Mouse (Mus musculus): Measurements from ENCODE around the gene Pnpt1.
A peak's percentile ranks its signal among the peaks of the same experiment; 100 is the strongest.

The Pnpt1 gene

DNA sequence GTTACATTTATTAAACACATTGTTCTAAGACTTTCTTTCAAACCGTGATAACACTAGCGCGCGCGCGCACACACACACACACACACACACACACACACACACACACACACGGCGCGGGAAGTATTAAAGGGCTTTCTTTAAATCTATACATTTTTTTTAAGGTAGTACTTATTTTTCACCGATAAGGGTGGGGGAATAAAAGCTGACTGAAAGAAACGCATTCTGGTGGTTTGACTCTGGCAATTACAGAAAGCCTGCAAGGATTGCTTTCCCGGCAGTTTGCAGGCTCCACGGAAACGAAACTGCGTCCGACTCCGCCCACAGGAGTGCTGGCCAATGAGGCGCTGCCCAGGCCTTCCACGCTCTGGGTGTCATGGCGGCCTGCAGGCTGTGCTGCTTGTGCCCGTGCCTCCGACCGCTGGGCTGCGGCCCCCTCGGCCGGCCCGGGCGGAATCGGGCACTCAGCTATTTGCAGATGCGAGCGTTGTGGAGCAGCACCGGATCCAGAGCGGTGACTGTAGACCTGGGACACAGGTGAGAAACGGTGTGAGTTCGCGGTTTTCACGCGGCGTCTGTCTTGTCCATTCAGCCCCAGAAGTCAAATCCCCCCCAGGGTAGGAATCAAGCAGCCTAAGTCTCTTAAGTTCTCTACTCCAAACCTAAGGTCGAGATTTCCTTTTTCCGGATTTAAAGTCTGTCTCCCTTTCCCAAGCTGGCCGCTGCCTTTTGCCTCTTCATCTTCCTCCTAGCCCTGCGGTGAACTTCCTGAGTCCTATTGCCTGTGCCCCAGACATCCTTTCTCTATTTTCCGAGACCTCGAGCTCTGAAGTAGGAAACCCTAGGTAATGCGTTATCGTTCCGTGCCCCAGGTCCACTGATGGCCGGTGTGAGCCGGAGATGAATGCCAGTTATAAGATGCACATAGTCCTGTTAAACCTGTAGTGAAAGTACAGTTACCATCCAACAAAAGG lies at the start of gene Pnpt1:
Gene Pnpt1 (plus strand): TSS at position 360 of the 971 bp plus-strand sequence.
- peak; percentile 93 to 95 for DNase-seq

DNA sequence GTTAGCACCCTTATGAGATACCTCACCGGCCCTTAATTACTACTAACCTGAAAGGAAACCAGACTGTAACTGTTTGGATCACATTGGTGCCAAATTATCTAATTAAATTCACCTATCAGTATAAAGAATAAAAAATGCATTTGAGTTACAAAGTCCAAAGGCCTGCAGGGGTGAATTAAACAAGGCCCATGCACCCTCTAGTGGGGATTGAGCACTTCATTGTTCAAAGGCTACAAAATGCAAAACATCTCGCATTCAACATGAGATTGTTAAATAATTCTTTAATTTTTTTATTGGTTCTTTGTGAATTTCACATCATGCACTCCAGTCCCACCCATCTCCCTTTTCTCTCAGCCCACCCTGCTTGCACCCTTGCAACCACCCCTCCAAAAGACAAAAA lies 38.1 kb upstream of the Pnpt1 start:
- peak; percentile 7 to 15 for DNase-seq

DNA sequence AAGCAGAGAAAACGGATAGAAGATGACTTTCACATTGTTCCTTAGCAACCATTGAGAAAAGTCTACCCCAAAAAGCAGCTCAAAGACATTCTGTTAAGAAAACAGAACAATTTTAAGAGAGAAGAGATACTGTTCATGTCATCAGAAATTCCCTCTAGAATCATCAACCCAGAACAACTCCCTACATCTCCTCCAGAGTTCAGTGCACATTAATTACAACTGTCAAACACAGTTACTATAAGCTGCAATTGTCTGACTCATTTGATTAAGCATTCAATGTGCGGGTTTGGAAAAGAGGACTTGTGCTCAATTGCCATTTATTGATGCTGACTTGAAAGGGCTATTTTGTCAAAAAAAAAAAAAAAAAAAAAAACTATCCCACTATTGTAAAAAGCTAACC lies 31.6 kb upstream of the Pnpt1 start:
- DNase-seq, result no peak

GRCm38 (mm10) chr11:29129862-29130384 lies 621 bp upstream of the Pnpt1 start:
- peak in 1 of 2 experiments; percentile 11 for DNase-seq

- DNase-seq, result no peak
Measured at GRCm38 (mm10) chr11:29140671-29141070, 10.1 kb downstream of the Pnpt1 start.

GRCm38 (mm10) chr11:29148901-29149300 lies 18.4 kb downstream of the Pnpt1 start:
- DNase-seq, result no peak

DNA sequence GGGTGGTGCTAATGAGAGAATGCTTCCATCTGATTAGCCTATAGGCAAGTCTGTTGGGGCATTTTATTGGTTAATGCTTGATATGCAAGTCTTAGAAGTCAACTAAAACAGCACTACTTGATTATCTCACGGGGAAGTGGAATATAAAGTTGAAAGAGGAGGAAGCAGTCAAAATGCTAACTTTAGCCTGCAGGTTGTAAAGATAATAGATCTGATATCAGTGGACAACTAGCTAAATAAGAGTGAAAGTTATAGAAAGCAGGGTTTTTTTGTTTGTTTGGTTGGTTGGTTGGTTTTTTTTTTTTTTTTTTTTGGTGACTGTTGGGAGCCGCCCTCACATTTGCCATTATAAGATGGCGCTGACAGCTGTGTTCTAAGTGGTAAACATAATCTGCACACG lies 33.0 kb downstream of the Pnpt1 start:
- DNase-seq, result no peak

- DNase-seq, result peak; percentile 70 to 71
Measured at GRCm38 (mm10) chr11:29171959-29172391, 41.4 kb downstream of the Pnpt1 start.

DNA sequence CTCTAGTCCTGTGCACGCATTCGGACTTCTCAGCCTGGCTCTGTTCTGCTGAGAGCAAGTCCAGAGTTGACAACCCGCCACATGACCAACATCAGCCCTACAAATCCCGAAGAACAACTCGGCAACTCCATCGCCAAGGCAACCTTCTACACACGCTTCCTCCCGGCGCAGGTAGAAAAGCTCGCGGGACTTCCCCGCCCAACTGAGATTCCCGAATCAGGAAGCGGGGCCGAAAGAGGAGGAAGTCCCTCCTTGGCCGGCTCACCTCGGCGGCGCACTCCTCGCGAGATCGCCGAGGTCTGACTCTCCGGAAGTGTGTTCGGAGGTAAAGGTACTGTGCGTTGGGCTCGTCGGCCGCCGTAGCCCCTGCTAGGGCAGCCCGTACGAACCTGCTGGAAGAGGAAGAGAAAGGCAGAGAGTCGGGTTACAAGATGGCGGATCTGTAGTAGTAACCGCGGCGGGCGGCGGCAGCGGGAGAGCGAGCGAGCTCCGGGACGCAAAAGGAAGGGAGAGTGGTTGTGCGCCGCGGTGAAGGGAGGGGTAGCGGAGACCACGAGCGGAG lies 42.1 kb downstream of the Pnpt1 start, which contains the start of gene Ppp4r3b:
Gene Ppp4r3b (plus strand): TSS at position 328 of the 562 bp plus-strand sequence.
- DNase-seq, result peak; percentile 96 to 99

- DNase-seq, result peak; percentile 67 to 79
Measured at GRCm38 (mm10) chr11:29173125-29173631, 42.6 kb downstream of the Pnpt1 start.

DNA sequence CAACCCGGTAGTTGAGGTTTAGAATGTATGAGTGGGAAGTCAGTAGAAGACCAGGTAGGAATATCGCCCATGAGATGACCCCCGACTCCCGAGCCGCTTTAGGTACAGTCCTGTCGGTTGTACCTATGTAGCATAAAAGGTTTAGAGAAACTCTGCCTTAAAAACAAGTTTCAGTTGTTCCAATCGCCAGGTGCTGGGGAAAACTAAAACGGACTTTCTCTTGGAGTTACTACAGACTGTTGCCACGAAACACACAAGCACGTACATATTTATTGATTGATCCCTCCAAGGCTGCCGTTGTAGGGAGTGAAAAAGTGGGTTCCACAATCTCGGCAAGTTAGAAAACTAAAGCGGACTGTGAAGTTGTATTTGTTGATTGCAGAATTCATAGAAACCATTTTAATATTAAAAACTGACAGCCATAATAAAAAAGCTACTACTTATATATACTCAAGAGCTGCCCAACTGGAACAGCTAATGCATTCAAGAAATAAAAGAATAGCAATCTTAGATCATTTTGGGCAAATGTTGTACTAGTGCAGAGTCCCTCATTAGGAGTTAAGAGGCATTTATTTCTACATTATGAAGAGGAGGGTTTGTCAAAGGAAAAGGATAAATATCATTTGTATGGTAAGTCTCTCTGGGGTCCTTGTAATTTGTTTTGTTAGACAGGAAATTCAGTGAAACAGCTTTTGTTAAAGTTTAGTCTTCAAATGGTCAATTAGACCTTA lies 43.3 kb downstream of the Pnpt1 start:
- no peak for DNase-seq

DNA sequence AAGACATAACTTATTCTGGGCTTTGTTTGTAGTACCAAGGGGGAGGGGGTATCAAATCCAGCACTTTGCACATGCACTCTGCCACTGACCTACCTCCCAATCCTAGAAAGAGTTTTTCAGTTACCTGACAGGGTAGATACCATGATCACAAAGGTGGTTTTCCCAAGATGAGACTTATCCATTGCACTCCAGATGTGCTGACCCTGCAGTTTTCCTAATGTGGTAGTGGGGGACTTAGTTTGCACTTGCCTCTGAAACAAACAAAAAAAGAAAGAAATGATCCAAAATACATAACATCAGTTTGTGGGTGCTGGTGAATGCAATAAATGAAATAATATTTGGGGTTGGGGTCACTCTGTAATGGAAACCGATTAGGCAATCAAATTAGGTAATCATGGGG lies 48.8 kb downstream of the Pnpt1 start:
- no peak for DNase-seq

DNA sequence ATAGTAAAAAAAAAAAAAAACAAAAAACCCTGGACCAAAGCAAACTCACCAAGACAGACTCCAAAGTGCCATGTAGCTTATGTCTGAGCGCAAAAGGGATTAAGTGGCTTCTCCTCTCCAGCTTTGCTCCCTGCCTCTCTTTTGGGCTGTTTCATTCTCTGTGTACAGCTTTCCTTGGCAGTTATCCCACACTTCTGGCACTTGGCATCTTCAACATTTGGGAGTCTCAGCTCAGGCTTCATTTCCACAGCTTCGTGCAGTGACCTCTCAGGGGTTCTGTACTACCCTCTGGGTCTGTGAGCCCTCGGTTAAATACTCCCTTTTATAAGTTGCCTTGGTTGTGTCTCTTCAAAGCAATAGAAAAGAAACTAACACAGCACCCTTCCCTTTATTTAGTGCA lies 50.1 kb downstream of the Pnpt1 start:
- DNase-seq, result peak; percentile 80 to 83

DNA sequence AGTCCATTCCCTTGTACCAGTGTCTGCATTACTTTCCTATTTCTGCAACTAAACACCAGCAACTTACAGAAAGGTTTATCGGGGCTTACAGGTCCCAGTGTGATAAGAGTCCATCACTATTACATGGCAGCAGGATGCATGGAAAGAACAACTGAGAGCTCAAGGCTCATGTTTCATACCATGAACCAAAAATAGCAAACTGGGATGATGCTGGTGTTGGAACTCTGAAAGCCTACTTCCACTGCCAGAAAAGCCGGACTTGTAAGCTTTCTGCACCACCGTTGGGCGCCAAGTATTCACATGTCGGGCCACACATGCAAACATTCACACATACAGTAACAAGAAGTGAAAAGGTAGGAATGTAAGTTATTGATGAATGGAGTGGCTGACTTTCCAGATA lies 51.2 kb downstream of the Pnpt1 start:
- no peak for DNase-seq

- no peak for DNase-seq
Measured at GRCm38 (mm10) chr11:29188981-29189380, 58.4 kb downstream of the Pnpt1 start.

GRCm38 (mm10) chr11:29203653-29204052 lies 73.1 kb downstream of the Pnpt1 start:
- no peak for DNase-seq

DNA sequence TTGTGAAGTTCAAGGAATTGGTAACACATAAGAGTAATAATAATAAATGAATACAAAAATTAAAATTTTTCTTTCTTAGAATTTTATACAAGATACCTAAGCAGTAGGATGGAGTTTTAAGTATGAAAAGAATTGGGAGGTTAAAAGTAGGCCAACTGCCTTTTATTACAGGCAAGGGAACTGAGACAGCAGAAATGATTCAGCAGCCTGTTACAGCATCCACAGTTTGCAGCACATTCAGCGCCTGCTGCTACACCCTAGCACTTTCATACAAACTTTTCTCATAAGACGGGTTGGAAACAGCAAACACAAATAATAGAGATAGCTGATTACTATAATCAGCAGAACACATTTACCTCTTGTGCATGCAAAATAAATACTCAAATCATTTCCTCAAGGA lies 79.2 kb downstream of the Pnpt1 start:
- no peak for DNase-seq

Data from cerebellum, postnatal 10 days (tissue).